Comparison of ENCODE assay signal across 25 mouse cellular contexts in genomic region chr4:134373295-134373694, GRCm38 (mm10). TPM values are rescaled to one million over a fixed set of nuclear protein-coding genes. Genes with fewer than 3 reads are reported as not detected.
"Had no signal": no experiment of that assay in that cellular context is flagged by ENCODE, and none has a peak within 500 bp of the region (broad histone marks: within the 10 kb centered on the region; RNA-seq: fewer than 3 reads in every experiment).

No protein-coding gene starts in this region.

- ATAC-seq: intestine, postnatal 0 days; liver, postnatal 0 days; lung, postnatal 0 days; midbrain, embryonic 15.5 days had no signal

- H3K9ac ChIP-seq: kidney, embryonic 15.5 days; liver, embryonic 14.5 days; liver, postnatal 0 days; lung, embryonic 14.5 days; neural tube, embryonic 12.5 days; stomach, embryonic 15.5 days had no signal

- DNase-seq: kidney, adult 8-10 months; kidney, postnatal 10 days; kidney, postnatal 36 days; left cerebral cortex, postnatal 4 days; liver, postnatal 0 days; lung, embryonic 14.5 days; retina, postnatal 1 day; right cerebral cortex, postnatal 25 days; spleen, adult 18-20 months; thymus, postnatal 25 days had no signal

- H3K9me3 ChIP-seq: kidney, embryonic 15.5 days; midbrain, embryonic 12.5 days; midbrain, embryonic 15.5 days; neural tube, embryonic 12.5 days; stomach, embryonic 15.5 days had no signal

- H3K36me3 ChIP-seq: kidney, embryonic 15.5 days; midbrain, embryonic 12.5 days; midbrain, embryonic 15.5 days; neural tube, embryonic 12.5 days; stomach, embryonic 15.5 days had no signal

- H3K27ac ChIP-seq: kidney, embryonic 15.5 days; liver, embryonic 14.5 days; macrophage; midbrain, embryonic 12.5 days; midbrain, embryonic 15.5 days; neural tube, embryonic 12.5 days; stomach, embryonic 15.5 days had no signal

RNA-seq across cellular contexts. Expression of gene Slc30a2, which starts 30.3 kb away (rescaled TPM):
- total RNA-seq: layer of hippocampus, postnatal 14 days; left cerebral cortex, postnatal 10 days; left cerebral cortex, postnatal 4 days; neutrophil, adult 5-6 weeks had no signal
- polyA plus RNA-seq: liver, embryonic 11.5 days; liver, postnatal 0 days; macrophage; neural tube, embryonic 12.5 days had no signal

RNA-seq across cellular contexts. Expression of gene Trim63, which starts 58.4 kb away (rescaled TPM):
- total RNA-seq: megakaryocyte, adult 5-6 weeks; neutrophil, adult 5-6 weeks had no signal
- polyA plus RNA-seq: intestine, embryonic 14.5 days; lung, embryonic 14.5 days; macrophage had no signal
